Mouse (Mus musculus): ENCODE results near the gene Ubr1. TPM values are rescaled to one million over a fixed set of nuclear protein-coding genes. Genes with fewer than 3 reads are reported as not detected.
"Not testable (repeated sequence)": the region's sequence is repeated elsewhere in the genome, so short reads cannot be mapped to it uniquely, and the experiment has no call there.

Ubr1 gene
- total RNA-seq (2018; cell fraction: chromatin; rRNA removed) = 10 to 100 TPM; 19.4 to 90.0 (median 62.6) TPM
- total RNA-seq (2018; cell fraction: cytosol; rRNA removed) = 10 to 100 TPM in 9 of 26 experiments, 1 to 10 TPM in 17; 4.6 to 13.0 (median 9.0) TPM
- 10 to 100 TPM; 11.8 to 49.6 (median 25.7) TPM for total RNA-seq (2018; cell fraction: nucleus; rRNA removed)
- polyA plus RNA-seq (2018) = 5.4 to 7.0 TPM (median 7.0 TPM) in 3 replicates

DNA sequence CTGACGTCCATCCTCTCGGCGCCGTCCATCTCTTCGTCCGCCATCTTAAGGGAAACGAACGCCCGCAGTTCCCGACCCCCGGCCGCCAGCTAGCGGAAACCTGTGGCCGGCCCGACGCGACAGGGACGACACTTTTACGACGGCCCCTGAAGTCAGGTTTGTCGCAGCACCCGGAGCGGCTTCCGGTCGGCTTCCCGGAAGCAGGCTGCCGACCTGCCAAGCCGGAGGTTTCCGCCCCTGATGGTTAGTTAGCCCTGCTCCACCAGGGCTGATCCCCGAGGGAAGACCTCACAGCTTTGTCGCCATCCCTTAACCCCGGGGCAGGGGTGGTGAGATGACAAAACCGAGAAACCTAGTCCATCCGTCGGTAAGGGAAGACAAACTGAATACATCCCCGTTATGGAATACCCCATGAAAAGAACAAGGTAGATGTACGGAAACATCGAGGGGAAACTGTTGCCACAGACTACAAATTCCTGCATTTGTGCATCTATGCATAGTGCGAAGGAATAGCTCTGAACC lies at the start of gene Ubr1:
Gene Ubr1 (minus strand): TSS at position 157 of the 522 bp plus-strand sequence.
- WGBS (ENCODE audit: missing documents) = under 1% methylated on average over 38 of the region's 39 CpGs
- H3K27ac ChIP-seq = peak within 1 kb of the TSS; percentile 34
- H3K36me3 ChIP-seq (ENCODE audit: inconsistent target) = no peaks in the 10 kb centered on the region

GRCm38 (mm10) chr2:121017151-121017550 lies 46.6 kb upstream of the Ubr1 start:
- Histone ChIP-seq H3K4me3 (ENCODE audit: inconsistent target) (no peak overlapping the region), H3K79me2 (ENCODE audit: inconsistent target) (no peaks in the 10 kb centered on the region), H3K36me3 (ENCODE audit: inconsistent target) (peaks cover 48% of the 10 kb centered on the region), H3K27ac (no peak overlapping the region)
- WGBS (ENCODE audit: missing documents) = 100% methylated on average over 1 of the region's 1 CpGs

More for the DNA sequence above, at the start of gene Ubr1:
- peak within 1 kb of the TSS; percentile 88 for H3K4me3 ChIP-seq (ENCODE audit: inconsistent target)
- peaks cover 47% of the 10 kb centered on the region for H3K79me2 ChIP-seq (ENCODE audit: inconsistent target)

DNA sequence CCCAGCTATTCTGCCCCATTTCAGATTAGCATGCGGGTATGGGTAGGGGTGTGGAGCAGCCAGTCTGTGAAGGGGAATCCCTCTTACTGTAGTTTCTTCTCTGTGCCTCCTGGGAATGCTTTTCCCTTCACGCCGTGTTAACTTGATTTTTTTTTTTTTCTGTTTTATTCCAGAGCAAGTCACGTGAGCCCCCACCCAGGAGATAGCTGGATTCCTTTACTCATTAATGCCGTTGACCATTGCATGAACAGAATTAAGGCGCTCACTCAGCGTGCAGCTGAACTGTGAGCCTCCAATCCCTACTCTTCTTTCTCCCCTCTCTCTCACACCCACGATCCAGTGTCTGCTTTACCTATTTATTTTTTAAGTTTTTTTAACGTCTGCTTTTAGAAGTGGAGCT lies 45.7 kb upstream of the Ubr1 start:
- Histone ChIP-seq H3K79me2 (ENCODE audit: inconsistent target) (no peaks in the 10 kb centered on the region), H3K36me3 (ENCODE audit: inconsistent target) (peaks cover 58% of the 10 kb centered on the region)
- whole genome bisulfite sequencing (ENCODE audit: missing documents) = 96% methylated on average over 9 of the region's 9 CpGs

DNA sequence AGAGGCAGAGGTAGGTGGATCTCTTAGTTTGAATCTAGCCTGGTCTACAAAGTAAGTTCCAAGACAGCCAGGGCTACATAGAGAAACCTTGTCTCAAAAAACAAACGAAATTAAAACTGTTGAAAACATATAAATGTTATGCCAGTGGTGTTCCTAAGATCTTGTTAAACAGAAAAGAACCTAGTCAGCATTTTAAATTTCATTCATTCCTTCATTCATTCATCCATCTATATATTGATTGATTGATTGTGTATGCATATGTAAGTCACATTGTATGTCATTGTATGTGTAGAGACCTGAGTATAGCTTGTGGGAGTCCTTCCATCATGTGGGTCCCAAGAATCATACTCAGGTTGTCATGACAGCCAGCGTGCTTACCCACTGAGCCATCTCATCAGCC lies 45.0 kb upstream of the Ubr1 start:
- Histone ChIP-seq H3K27ac (no peak overlapping the region), H3K4me3 (ENCODE audit: inconsistent target) (no peak overlapping the region), H3K36me3 (ENCODE audit: inconsistent target) (peaks cover 59% of the 10 kb centered on the region), H3K79me2 (ENCODE audit: inconsistent target) (no peaks in the 10 kb centered on the region)
- WGBS (ENCODE audit: missing documents) = 91% methylated on average over 2 of the region's 2 CpGs

More for the DNA sequence above, 45.7 kb upstream of the Ubr1 start:
- H3K4me3 ChIP-seq (ENCODE audit: inconsistent target) = no peak overlapping the region
- H3K27ac ChIP-seq = no peak overlapping the region

GRCm38 (mm10) chr2:121012676-121013075 lies 42.2 kb upstream of the Ubr1 start:
- Histone ChIP-seq H3K36me3 (ENCODE audit: inconsistent target) (peaks cover 56% of the 10 kb centered on the region), H3K79me2 (ENCODE audit: inconsistent target) (peaks cover 9% of the 10 kb centered on the region; the same call in 1 of the 2 replicates), H3K4me3 (ENCODE audit: inconsistent target) (no peak overlapping the region), H3K27ac (no peak overlapping the region)
- 95% methylated on average over 8 of the region's 9 CpGs for WGBS (ENCODE audit: missing documents)

GRCm38 (mm10) chr2:121009071-121009677 lies 38.7 kb upstream of the Ubr1 start:
- peak overlapping the region; percentile 98 for H3K4me3 ChIP-seq (ENCODE audit: inconsistent target)
- 18% methylated on average over 5 of the region's 5 CpGs for WGBS (ENCODE audit: missing documents)
- peaks cover 9% of the 10 kb centered on the region; the same call in 1 of the 2 replicates for H3K79me2 ChIP-seq (ENCODE audit: inconsistent target)
- peaks cover 21% of the 10 kb centered on the region; the same call in 1 of the 2 replicates for H3K36me3 ChIP-seq (ENCODE audit: inconsistent target)
- no peak overlapping the region for H3K27ac ChIP-seq

DNA sequence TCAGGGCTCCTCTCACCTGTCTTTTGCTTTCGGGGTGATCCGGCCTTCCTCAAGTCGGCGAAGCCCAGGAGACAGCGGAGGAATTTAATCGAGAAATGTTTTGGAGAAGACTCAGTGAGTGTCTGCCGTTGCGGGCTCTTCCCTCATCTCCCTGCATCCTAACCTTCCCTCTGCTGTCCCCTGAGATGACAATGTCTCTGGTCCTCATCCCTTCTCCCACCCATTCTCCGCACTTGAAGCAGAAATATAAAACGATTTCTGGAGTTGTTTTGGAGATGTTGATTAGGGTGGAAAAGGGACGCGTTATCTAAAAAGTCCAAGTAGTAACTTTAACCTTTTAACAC lies 38.1 kb upstream of the Ubr1 start:
- Histone ChIP-seq H3K27ac (no peak overlapping the region; the same call in 1 of the 2 replicates), H3K4me3 (ENCODE audit: inconsistent target) (peak overlapping the region; percentile 98), H3K36me3 (ENCODE audit: inconsistent target) (peaks cover 20% of the 10 kb centered on the region; the same call in 1 of the 2 replicates), H3K79me2 (ENCODE audit: inconsistent target) (peaks cover 9% of the 10 kb centered on the region; the same call in 1 of the 2 replicates)
- 0% methylated on average over 12 of the region's 12 CpGs for WGBS (ENCODE audit: missing documents)

GRCm38 (mm10) chr2:121007925-121008663 lies 37.6 kb upstream of the Ubr1 start, which contains the start of gene Ccndbp1:
Gene Ccndbp1 (plus strand): TSS chr2:121008403.
- Histone ChIP-seq H3K4me3 (ENCODE audit: inconsistent target) (peak within 1 kb of the TSS; percentile 98), H3K27ac (no peak within 1 kb of the TSS; the same call in 1 of the 2 replicates), H3K79me2 (ENCODE audit: inconsistent target) (peaks cover 9% of the 10 kb centered on the region; the same call in 1 of the 2 replicates), H3K36me3 (ENCODE audit: inconsistent target) (peaks cover 20% of the 10 kb centered on the region; the same call in 1 of the 2 replicates)
- 3% methylated on average over 34 of the region's 34 CpGs for WGBS (ENCODE audit: missing documents)

- H3K27ac ChIP-seq = no peak overlapping the region
- peaks cover 9% of the 10 kb centered on the region; the same call in 1 of the 2 replicates for H3K36me3 ChIP-seq (ENCODE audit: inconsistent target)
- peaks cover 9% of the 10 kb centered on the region; the same call in 1 of the 2 replicates for H3K79me2 ChIP-seq (ENCODE audit: inconsistent target)
- H3K4me3 ChIP-seq (ENCODE audit: inconsistent target) = no peak overlapping the region
- 100% methylated on average over 1 of the region's 1 CpGs for WGBS (ENCODE audit: missing documents)
These were observed 36.5 kb upstream of the Ubr1 start for GRCm38 (mm10) chr2:121006986-121007385.

DNA sequence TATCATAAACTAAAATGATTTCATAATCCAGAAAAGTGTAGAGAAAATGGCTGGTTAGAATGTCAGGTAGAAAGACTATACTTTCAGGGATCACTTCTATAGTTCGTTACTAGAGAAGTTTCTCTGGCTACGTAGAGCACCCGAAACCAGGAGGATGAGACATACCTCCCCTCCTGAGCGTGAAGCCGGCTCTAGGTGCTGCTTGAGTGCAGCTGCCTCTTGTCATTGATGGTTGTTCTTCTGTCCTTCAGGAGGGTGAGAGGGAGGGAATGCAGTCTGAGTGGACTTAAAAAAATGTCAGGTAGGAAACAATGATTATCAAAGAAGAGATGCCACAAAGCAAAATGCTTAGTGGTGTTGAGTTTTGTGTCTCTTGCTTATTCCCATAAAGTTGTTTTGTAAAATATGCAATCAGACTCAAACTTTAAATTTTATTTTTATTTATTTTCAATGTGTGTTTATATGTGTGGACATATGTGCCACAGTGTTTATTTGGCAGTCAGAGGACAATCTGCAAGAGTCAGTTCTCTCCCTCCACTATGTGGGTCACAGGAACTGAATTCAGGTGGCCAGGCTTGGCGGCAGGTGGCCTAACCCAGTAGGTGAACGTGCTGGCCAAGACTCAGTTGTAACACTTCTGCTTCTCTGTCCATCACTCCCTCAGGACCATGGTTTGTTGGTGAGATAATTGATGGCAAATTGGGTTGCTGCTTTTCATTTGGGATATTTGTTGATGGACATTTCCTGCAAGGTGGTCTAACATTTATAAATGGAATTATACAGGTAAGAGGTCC lies 33.7 kb upstream of the Ubr1 start:
- H3K36me3 ChIP-seq (ENCODE audit: inconsistent target) = no peaks in the 10 kb centered on the region
- peaks cover 8% of the 10 kb centered on the region; the same call in 1 of the 2 replicates for H3K79me2 ChIP-seq (ENCODE audit: inconsistent target)
- no peak overlapping the region for H3K27ac ChIP-seq
- no peak overlapping the region for H3K4me3 ChIP-seq (ENCODE audit: inconsistent target)
- 95% methylated on average over 7 of the region's 7 CpGs for WGBS (ENCODE audit: missing documents)

GRCm38 (mm10) chr2:121003586-121003985 lies 33.1 kb upstream of the Ubr1 start:
- Histone ChIP-seq H3K27ac (no peak overlapping the region), H3K36me3 (ENCODE audit: inconsistent target) (no peaks in the 10 kb centered on the region), H3K4me3 (ENCODE audit: inconsistent target) (no peak overlapping the region), H3K79me2 (ENCODE audit: inconsistent target) (peaks cover 1% of the 10 kb centered on the region; the same call in 1 of the 2 replicates)
- WGBS (ENCODE audit: missing documents) = 94% methylated on average over 2 of the region's 2 CpGs

- Histone ChIP-seq H3K79me2 (ENCODE audit: inconsistent target) (no peaks in the 10 kb centered on the region), H3K4me3 (ENCODE audit: inconsistent target) (no peak overlapping the region), H3K36me3 (ENCODE audit: inconsistent target) (no peaks in the 10 kb centered on the region), H3K27ac (no peak overlapping the region)
- WGBS (ENCODE audit: missing documents) = 90% methylated on average over 8 of the region's 8 CpGs
These were observed 28.3 kb upstream of the Ubr1 start for GRCm38 (mm10) chr2:120998863-120999262.

DNA sequence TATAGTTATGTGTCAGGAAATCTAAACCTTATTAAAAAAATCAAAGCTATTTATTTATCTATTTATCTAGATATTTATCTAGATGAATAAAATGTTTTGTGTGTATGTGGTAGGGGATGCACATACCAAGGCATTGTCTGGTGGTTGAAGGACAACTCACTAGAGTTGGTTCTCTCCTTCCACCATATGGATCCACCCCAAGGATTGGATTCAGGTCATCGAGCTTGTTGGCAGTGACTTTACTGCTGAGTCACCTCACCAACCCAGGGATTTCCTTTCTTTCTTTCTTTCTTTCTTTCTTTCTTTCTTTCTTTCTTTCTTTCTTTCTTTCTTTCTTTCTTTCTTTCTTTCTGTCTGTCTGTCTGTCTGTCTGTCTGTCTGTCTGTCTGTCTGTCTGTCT lies 26.1 kb upstream of the Ubr1 start:
- not testable (repeated sequence) for H3K36me3 ChIP-seq (ENCODE audit: inconsistent target); H3K79me2 ChIP-seq (ENCODE audit: inconsistent target); H3K4me3 ChIP-seq (ENCODE audit: inconsistent target); H3K27ac ChIP-seq
- WGBS (ENCODE audit: missing documents) = 45% methylated on average over 1 of the region's 1 CpGs

DNA sequence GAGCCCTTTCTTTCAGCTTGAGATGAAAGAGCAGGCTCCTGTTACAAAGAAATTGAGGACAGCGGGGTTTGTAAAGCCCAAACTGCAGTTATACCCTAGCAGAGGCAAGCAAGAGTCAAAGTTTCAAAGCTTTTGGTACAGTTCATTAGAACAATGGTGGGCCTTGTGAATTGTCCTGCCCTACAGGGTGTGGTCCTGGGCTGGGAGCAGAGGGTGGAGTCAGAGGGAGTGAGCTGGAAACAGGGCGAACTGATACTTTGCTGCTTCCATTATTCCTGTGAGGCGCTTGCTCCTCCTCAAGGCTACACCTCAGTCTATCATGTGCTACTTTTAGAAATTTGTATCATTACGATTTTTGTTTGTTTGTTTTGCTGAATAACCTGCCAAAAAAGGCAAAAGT lies 20.7 kb upstream of the Ubr1 start:
- Histone ChIP-seq H3K27ac (no peak overlapping the region), H3K36me3 (ENCODE audit: inconsistent target) (no peaks in the 10 kb centered on the region)
- WGBS (ENCODE audit: missing documents) = 93% methylated on average over 4 of the region's 4 CpGs

More for the DNA sequence above, 20.7 kb upstream of the Ubr1 start:
- Histone ChIP-seq H3K79me2 (ENCODE audit: inconsistent target) (no peaks in the 10 kb centered on the region), H3K4me3 (ENCODE audit: inconsistent target) (no peak overlapping the region)

Data from macrophage (primary cell).